Mouse (Mus musculus) small intestine, adult 2 months (tissue): ENCODE measurements around the gene Fstl3.

Experiments
- CTCF ChIP-seq: fragments of 200-500 bp; IDR thresholded peaks from 2 replicates; pipeline ENCODE4 v1.5.1; 2012; ENCODE audit warnings: low read depth, mild to moderate bottlenecking, control low read depth, inconsistent platforms, low read length, moderate library complexity, mixed read lengths; ENCODE audit not compliant: insufficient replicate concordance, insufficient read length; ENCODE audit errors: extremely low read depth
- POLR2A ChIP-seq: fragments of 200-500 bp; IDR thresholded peaks from 2 replicates; pipeline ENCODE4 v1.6.1; 2012; ENCODE audit warnings: low read depth, mild to moderate bottlenecking, control low read depth, inconsistent platforms, low read length, moderate library complexity

DNA sequence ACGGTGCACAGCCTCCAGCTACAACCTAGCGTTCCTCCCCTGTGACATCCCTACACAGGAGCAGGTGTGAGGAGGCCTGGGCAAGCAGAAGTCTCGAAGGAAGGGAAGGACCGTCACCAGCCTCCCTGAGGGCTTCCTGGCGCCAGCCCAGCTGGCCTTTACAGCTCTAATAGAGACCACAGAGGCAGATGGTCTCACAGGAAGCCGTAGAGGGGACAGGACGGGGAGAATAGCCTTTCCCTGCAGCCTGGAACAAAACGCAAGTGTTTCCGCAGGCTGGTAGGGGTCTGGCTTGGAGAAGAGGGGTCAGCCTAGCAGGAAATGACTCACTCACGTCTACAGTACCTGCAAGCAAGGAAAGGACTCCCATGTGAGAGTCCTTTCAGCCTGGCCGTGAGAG is 30.8 kb downstream of the Fstl3 start:
- TF ChIP-seq CTCF (no peak), POLR2A (no peak)
